Mouse (Mus musculus): ENCODE results near the gene Fam71a.

- TF ChIP-seq NELFE (IDR thresholded peaks at IDR 0.05; ENCODE audit: low read depth, low read length) (no peak), ZC3H11A (IDR thresholded peaks at IDR 0.05; ENCODE audit: low read depth, low read length) (no peak), ZMIZ1 (IDR thresholded peaks at IDR 0.05; ENCODE audit: low read depth, low read length) (no peak), CTCF (conservative IDR thresholded peaks at IDR 0.05 in 1 of 2, IDR thresholded peaks at IDR 0.05 in 1 of 2; ENCODE audit: low read depth in 2 of 2, low read length in 2 of 2) (no peak), BHLHE40 (IDR thresholded peaks at IDR 0.05; ENCODE audit: low read depth, low read length) (peak; percentile 62), USF2 (conservative IDR thresholded peaks at IDR 0.05; ENCODE audit: low read depth, low read length) (no peak), ETS1 (conservative IDR thresholded peaks at IDR 0.05; ENCODE audit: low read depth, low read length) (peak; percentile 84), EP300 (IDR thresholded peaks at IDR 0.05; ENCODE audit: low read length) (peak; percentile 65), POLR2A (IDR thresholded peaks at IDR 0.05; ENCODE audit: low read depth, low read length) (peak; percentile 37; the same call in 1 of the 2 replicates)
Observed at GRCm38 (mm10) chr1:191185761-191186385, 21.3 kb upstream of the Fam71a start.

All from CH12.LX (cell line).